Mouse (Mus musculus): Measurements from ENCODE around the gene Avpi1. TPM values are rescaled to one million over a fixed set of nuclear protein-coding genes. Genes with fewer than 3 reads are reported as not detected.

Gene Avpi1
- polyA plus RNA-seq (2012; rRNA removed): 6.5 and 7.9 TPM in 2 replicates

DNA sequence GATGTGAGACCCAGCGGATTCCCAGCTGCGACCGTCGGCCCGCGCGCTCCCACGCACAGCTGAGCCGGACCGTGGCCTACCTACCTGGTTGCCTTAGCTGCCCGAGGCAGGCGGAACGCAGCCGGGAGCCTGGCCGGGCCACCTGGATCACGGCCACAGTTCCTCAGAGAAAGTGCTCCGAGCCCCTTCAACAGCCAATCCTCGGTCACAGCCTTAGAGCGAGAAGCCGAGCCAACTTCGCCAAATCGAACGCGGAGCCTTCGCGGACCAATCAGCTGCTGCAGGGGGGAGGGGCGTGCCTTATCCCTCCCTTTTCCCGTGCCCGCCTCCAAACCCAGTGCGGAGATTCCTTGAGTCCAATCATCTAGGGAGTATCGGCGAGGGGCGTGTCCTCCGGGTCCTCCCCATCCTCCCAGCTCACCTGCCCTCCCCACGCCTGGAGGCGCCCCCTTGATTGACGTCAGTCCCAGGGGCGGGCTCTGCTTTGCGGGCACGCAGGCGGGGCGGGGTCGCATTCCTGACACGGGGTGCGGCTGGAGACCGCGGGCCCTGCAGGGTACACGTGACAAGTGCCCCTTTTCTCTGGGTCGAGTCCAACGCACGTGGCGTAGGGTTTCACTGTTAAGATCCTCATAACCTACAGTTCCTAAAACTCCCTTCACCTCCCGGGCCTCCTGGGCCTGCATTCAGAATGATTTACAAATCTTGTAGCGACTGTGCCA is at the start of gene Avpi1:
Gene Avpi1 (minus strand): TSS at position 273 of the 722 bp plus-strand sequence.

DNA sequence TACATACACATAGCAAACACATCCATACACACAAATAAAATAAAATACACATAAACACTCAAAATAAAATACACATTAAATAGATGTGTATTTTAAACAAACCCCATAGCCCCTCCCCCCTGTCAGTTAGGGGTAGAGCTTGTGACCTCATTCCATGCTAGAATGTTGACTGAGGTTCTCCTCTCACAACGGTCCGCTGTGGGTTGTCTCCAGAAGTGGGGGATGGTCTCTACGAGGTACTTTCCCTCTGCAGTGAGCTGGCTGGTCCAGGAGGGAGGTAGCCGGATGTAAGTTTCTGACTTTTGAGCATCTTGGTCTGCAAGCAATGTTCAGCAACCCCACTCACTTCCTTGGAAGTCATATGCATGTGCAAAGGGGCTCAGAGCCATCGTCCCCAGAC is 34.9 kb upstream of the Avpi1 start, which contains the start of gene Zfyve27:
Gene Zfyve27 (plus strand): TSS at position 188 of the 400 bp plus-strand sequence.

DNA sequence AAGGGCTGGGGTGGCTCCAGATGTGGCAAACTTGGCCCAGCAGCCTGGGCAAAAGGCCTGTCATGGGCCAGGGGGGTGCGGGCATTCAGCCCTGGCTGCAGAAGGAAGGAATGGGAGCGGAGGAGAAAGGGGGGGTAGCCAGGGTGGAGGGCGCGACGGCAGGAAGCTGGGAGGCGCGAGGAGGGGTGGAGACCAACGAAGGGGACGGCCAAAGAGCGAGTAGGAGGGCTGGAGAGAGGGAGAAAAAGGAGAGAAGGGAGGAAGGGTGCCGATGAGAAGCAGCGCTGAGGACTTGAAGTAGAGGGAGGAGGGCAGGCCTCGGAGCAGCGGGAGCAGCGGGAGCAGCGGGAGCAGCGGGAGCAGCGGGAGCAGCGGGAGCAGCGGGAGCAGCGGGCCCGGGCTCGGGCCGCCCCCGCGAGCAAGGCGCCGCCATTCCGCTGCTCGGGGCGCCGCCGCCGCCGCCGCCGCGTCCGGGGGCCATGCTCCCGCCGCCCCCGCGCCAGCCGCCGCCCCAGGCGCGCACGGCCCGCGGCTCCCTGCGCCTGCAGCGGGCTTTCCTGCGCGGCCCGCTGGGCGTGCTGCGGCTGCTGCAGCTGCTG is 18.4 kb upstream of the Avpi1 start, which contains the start of gene Marveld1:
Gene Marveld1 (plus strand): TSS at position 231 of the 599 bp plus-strand sequence.

DNA sequence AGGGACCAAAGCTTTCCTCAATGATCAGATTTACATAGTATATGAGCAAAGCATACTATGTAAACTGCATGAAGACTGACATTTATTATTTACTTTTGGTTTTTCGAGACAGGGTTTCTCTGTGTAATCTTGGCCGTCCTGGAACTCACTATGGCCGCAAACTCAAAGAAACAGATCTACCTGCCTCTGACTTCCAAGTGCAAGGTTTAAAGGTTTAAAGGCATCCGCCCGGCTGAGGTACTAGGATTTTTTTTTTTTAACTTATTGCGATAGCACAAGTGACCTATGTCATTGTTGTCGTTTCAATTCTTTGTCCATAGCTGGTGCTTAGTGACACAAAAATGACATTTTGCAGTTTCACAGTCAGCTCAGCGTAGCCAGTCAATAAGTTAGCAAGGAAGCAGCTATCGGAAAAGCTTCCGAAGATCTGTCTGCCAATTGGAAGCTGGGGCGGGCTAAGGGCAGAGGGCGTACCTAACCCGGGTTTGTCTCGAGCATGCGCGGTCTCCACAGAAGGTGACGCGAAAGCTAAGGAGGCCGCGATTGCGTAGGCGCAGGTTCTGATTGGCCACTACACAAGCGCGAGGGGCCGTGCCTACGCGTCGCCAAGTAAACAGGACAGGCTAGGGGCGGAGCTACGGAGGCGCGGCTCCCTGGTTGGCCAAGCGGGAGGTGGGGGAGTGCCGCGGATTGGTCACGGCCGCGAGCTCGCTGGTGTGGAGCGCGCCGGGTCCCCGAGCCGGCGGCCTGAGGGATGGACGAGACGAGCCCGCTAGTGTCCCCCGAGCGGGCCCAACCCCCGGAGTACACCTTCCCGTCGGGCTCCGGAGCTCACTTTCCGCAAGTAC is 38.9 kb downstream of the Avpi1 start, which contains the start of gene Pi4k2a:
Gene Pi4k2a (plus strand): TSS at position 723 of the 848 bp plus-strand sequence.

GRCm38 (mm10) chr19:42086166-42086565 is 42.7 kb downstream of the Avpi1 start, which contains the start of gene Morn4:
Morn4 (minus strand) TSS chr19:42086357.

Other genes starting within 250 kb of the Avpi1 start
- gene Rrp12, start 232.9 kb downstream of the Avpi1 start, polyA plus RNA-seq (2012; rRNA removed): 15.3 and 16.0 TPM in 2 replicates
- gene Pgam1, start 217.1 kb downstream of the Avpi1 start, polyA plus RNA-seq (2012; rRNA removed): 414 and 458 TPM in 2 replicates
- gene Exosc1, start 195.6 kb downstream of the Avpi1 start, polyA plus RNA-seq (2012; rRNA removed): 36.0 and 38.2 TPM in 2 replicates
- gene Zdhhc16, start 195.6 kb downstream of the Avpi1 start, polyA plus RNA-seq (2012; rRNA removed): 94.0 and 94.3 TPM in 2 replicates
- gene Mms19, start 147.9 kb downstream of the Avpi1 start, polyA plus RNA-seq (2012; rRNA removed): 71.0 and 74.5 TPM in 2 replicates
- 16.1 and 21.5 TPM in 2 replicates for gene Ubtd1, start 147.3 kb downstream of the Avpi1 start, polyA plus RNA-seq (2012; rRNA removed)
- 0.23 and 0.68 TPM in 2 replicates for gene Ankrd2, start 93.1 kb downstream of the Avpi1 start, polyA plus RNA-seq (2012; rRNA removed)
- gene Hoga1, start 83.4 kb downstream of the Avpi1 start, polyA plus RNA-seq (2012; rRNA removed): 1.4 and 2.1 TPM in 2 replicates
- gene 4933411K16Rik, start 76.8 kb downstream of the Avpi1 start, polyA plus RNA-seq (2012; rRNA removed): 0.20 and 0.33 TPM in 2 replicates
- 108 and 124 TPM in 2 replicates for gene Morn4, start 42.7 kb downstream of the Avpi1 start, polyA plus RNA-seq (2012; rRNA removed)
- gene Pi4k2a, start 38.6 kb downstream of the Avpi1 start, polyA plus RNA-seq (2012; rRNA removed): 42.0 and 42.3 TPM in 2 replicates
- gene Marveld1, start 18.3 kb upstream of the Avpi1 start, polyA plus RNA-seq (2012; rRNA removed): 16.8 and 34.0 TPM in 2 replicates
- gene Zfyve27, start 34.9 kb upstream of the Avpi1 start, polyA plus RNA-seq (2012; rRNA removed): 117 and 121 TPM in 2 replicates
- gene Sfrp5, start 73.2 kb upstream of the Avpi1 start, polyA plus RNA-seq (2012; rRNA removed): 2.0 and 10.9 TPM in 2 replicates
- gene Golga7b, start 118.5 kb upstream of the Avpi1 start, polyA plus RNA-seq (2012; rRNA removed): 21.2 and 23.3 TPM in 2 replicates

Measured in central nervous system, embryonic 14 days (tissue).